Mouse (Mus musculus): ENCODE measurements around the gene Hdac8.

DNA sequence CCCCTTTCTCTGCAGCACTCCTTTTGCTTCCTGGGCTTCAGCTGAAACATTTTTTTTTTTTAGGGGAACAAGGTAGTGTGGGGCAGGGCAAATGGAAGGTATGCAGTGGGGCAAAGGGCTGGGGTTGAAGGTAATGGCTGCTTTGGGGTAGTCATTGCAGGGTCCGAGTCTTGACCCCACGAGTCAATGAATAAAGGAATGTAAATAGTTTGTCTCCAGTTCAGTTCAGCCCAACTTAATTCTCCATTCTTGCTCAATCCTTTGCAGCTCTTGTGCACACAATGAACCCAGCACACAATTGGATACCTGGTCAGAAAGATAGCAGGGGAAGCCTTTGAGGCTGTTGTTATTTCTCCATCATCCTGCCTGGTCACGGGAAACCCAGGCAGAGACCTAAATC, 194.0 kb downstream of the Hdac8 start:
- no peak for TF ChIP-seq POLR2A (IDR thresholded peaks at IDR 0.05; ENCODE audit: borderline replicate concordance, extremely low read depth, low read depth, low read length)
- no peak for TF ChIP-seq CTCF (IDR thresholded peaks at IDR 0.05; ENCODE audit: insufficient read depth, low read length)
